Mouse (Mus musculus) neutrophil, adult 5-6 weeks (primary cell): Measurements from ENCODE around the gene 5730522E02Rik. TPM values are rescaled to one million over a fixed set of nuclear protein-coding genes. Genes with fewer than 3 reads are reported as not detected.
"Not testable (repeated sequence)": the region's sequence is repeated elsewhere in the genome, so short reads cannot be mapped to it uniquely, and the experiment has no call there.

Source experiments
- ATAC-seq: fragments of 151-379, 151-347 bp; 2 replicates; pipeline ENCODE4 v1.8.0; 2017; ENCODE audit warnings: mild to moderate bottlenecking, moderate TSS enrichment; ENCODE audit not compliant: insufficient number of reproducible peaks, poor library complexity, low FRiP score, severe bottlenecking; ENCODE audit errors: extremely low read depth
- total RNA-seq: library from RNA; stranded (forward); fragments of 200-1000 nt; gene quantifications from 2 replicates; pipeline ENCODE4 v1.2.3, GENCODE M21; 2017

Gene 5730522E02Rik
- 0.25 and 0.35 TPM in 2 replicates for total RNA-seq

DNA sequence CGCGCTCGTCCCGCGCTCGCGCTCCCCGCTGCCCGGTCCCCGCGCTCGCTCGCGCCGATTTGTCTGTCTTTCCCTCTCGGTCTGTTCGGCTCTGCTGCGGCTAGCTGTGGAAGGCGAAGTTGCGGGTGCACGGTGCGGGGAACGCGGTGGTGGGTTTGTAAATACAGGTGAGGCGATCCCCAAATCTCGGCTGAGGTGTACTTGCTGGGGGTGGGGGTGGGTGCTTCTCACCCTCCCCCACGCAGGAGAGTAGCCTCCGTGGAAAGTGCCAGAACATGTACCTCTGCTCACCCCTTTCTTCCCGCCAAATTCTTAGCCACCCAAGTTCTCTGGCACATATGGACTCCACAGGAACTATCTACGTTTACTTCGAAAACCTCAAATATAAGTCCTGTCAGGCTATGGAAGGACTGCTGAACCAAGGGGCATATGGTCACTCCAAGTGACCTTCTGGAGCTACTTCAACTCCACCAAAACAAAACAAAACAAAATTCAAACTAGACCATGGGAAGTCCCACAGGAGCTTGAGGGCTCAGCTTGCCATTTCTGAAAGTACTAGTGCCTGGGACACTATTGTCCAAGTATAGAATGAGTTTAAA, at the start of gene 5730522E02Rik:
5730522E02Rik (minus strand) TSS at position 182 of the 599 bp plus-strand sequence.
- ATAC-seq = no peak

DNA sequence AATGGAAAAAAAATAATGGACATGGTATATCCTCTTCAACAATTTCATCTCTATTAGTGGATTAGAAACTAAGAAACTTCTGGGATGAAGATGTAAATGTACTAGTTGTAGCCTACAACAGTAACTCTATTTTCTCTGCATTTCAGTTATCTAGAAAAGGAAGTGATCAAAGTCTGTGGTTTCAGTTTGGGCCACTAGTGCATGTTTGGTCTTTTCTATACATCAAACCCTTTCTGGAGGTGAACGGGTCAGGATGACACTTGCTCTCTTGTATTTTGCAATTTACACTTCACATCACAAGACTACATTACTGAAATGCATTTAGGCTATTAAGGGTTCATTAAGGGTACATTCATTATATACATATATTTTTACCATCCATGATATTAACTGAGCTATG, 26.0 kb upstream of the 5730522E02Rik start:
- ATAC-seq = no peak

DNA sequence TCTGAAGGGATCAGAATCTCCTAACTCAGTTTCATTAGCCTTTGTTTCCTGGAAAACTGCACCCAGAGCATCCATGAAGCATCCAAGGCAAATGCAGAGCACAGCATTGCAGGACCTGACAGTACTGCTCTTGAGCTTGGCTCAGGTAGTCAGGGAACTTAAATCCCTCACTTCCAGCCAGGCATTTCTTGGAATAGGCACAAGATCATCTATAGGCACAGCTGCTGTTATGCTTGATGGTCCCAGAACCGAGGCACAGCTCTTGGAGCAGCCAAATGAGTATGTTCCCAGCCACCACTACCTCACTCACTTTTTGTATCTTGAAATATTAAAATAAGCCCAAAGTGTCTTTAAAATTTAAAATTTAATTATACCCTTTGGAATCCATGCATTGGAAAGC, 19.3 kb upstream of the 5730522E02Rik start:
- ATAC-seq = no peak

DNA sequence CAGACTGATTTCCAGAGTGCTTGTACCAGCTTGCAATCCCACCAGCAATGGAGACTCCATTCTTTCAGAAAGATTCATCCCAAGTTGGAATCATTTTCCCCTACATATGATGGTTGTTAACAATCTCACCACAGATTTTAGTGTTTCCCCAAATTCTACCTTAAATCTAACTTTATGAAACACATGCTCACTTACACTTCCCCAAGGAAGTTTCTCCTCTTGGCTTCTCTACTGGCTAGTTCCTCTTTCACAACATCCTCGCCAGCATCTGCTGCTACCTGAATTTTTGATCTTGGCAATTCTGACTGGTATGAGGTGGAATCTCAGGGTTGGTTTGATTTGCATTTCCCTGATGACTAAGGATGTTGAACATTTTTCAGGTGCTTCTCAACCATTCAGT, 3.1 kb upstream of the 5730522E02Rik start:
- ATAC-seq = not testable (repeated sequence)

DNA sequence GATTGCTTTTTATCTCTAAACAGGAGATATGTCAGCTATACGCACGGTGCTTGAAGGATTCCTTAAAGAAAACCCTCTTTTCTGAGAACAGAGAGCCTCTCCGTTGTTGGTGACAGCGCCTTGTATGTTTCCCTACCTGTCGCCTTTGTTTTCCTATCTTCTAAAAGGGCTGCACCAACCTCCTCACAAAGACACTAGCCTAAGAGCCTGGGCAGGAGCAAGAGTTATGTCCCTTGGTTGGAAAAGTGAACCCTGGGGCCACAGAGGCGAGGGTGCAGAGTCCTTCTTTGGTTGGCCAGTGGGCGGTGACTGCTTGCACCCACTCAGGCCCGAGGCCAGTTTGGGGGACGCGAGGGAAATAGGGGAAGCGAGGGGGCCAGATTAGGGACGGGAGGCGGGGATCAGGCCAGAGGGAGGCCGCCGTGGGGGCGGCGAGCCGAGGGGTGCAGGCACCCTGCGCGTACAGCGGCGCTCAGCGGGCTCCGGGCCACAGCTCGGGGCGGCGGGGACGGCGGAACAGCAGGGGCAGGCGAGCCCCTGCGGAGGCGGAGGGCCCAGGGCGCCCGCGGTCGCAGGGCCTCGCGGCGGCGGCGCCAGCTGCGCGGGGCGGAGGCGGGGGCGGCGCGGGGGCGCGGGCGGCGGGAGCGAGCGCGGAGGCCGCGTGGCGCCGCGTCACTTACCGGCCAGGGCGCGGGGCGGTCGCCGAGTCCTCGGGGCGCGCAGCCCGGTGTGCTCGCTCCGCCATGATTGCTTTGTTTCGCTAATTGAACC, 567 bp downstream of the 5730522E02Rik start:
- ATAC-seq = 0 out of 2 replicates have a peak, but pooled peaks have one; percentile 36

DNA sequence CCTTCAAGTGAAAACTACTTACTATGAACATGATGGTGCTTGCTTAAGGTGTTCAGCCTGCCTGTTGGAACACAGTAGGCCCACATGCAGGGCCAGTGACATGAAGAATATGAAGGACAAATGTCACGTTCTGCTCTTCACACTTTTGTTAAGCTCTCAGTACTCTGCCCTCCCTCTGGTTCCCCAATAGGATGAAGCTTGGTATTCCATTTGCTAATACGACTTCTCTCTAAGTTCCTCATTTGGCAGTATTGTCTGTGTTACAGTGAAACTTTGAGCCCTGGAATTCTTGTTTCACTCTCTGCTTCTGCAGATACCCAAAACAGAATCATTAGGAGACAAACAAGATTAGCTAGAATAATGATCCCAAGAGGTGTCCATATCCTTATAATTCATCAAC, 7.1 kb downstream of the 5730522E02Rik start:
- no peak for ATAC-seq

DNA sequence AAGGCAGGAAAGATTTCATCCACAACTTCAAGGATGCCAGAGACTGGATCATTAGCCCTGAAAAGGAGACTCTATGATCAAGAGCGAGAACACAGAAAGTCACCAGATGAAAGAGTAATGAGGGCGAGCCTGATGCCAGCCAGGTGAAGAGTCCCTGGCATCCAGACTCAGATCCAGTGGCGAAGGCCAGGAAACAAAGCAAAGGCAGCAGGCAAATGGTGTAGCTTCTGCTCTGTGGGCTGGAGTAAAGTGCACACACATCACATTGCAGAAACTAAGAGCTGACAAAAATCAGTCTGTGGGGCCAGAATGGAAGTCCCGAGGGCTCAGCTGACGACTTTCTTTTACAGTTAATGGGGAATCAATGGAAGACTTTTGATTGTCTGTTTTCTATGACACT, 7.7 kb downstream of the 5730522E02Rik start:
- no peak for ATAC-seq

DNA sequence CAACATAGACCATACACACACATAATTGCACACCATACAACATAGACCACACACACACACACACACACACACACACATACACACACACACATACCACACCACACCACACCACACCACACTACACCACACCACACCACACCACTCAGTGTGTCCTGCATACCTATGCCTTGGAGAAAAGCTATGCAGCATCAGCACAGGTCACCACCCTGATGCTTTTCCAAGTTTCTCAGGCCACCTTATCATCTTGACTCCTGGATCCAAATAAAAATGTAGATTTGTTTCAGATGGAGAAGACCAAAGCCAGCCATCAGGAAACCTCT, 8.8 kb downstream of the 5730522E02Rik start:
- ATAC-seq = no peak

DNA sequence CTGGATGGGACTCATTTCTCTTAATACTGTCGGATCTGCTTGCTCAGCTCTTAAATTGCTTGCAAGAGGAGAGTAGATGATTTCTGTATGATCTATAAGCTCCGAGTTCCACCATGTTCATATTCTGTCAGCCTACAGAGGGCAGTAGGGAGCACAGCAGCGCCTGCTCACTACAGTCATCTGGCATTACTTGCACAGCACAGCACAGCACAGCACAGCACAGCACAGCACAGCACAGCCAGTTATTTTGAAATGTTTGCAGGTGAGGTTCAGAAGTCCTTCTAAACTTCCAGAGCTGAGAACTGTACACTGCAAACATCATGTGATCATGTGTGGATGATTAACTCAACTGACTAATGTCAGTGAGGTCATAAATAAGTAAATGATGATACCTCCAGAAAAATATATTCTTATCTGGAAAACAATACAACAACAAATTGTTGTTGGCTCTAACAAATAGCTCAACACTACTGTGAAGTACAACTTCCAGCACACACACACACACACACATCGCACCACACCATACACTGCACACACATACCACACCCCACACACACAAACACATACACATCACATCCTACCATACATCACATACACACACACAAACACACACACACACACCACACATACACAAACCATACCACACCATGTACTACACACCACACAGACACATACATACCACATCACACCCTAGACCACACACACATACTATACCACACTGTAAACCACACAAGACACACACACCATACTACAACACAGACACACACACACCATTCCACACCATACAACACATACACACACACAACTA, 9.4 kb downstream of the 5730522E02Rik start:
- ATAC-seq = peak; percentile 75; the same call in 1 of the 2 replicates

DNA sequence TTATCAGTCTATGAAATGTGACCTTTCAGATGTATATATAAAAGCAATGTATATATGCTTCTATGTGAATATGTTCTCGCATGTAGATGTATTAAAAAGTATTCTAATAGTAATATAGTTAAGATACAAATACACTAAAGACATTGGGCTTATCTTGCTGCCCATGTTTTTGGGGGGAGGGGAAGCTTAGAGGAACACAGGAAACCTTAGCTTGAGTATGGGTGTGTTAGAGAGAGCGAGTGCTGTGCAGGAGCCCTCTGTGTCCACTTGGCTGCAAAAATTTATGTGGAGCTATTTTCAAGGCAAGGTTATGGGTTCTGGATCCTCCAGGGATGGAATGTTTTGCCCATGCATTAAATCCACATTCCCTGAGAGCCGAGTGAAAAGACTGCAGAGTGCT, 15.1 kb downstream of the 5730522E02Rik start:
- ATAC-seq = no peak

DNA sequence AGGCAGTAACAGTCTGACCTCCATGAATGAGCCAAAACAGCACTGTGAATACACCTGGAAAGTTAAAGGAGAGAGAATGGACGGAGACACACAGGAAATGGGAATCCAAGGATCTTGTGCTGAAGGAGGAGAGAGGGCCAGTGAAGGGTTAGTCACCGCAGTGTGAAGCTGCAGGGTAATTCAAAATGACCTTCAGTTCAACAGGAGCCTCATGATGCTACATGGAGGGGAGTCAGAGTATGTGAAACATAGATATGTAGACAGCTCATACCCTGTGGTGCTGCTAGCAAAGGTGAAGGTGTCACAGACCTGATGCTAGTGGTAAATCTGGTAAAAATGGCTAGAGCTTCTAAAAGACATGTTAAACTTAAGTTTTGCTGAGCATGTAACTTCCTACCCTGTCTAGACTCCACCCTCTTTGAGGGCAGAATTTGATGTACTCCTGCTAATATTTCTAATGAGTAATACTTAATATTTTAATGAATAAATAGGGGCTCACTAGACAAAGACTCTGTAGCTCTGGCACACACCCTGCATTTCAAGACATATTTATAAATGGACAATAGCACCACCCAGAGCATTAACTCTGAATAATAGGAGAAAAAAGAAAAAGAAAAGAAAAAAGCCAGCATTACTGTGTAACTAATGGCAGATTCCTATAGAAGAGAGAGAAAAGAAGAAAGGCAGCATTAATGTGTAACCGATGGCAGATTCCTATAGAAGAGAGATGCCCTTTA, 23.2 kb downstream of the 5730522E02Rik start:
- ATAC-seq = no peak

DNA sequence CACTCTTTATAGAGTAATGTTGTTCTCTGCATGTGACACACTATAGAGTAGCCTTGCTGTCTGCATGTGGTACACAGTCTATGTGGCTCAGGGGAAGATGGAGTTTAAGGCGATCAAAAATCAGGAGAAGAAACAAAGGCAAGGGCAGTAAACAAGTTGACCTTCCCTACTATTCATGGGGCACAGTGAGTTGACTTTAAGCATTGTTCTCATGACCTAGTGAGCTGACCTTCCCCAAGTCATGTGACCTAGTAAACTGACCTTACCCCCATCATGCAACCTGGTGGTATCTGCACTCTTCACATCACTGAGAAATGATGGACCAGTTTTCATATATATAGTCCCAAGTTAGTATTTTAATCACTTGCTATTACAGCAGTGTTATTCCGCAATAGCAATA, 40.0 kb downstream of the 5730522E02Rik start:
- ATAC-seq = no peak

DNA sequence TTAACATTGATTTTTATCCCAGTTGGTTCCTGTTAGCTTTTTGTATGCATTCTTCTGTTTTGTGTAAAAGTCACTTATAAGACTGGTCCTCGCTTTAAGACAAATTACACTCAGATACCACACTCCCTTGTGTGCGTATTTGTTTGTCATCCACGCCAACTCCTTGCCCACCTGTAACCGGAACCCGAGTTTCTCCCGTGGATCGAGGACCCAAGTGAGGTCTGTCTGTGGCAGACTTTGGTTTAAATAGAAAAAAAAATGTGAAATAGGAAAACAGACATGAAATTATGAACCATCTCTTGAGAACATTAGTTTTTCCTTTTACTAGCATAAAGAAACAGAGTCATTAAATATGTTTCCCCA, 43.0 kb downstream of the 5730522E02Rik start:
- no peak for ATAC-seq

DNA sequence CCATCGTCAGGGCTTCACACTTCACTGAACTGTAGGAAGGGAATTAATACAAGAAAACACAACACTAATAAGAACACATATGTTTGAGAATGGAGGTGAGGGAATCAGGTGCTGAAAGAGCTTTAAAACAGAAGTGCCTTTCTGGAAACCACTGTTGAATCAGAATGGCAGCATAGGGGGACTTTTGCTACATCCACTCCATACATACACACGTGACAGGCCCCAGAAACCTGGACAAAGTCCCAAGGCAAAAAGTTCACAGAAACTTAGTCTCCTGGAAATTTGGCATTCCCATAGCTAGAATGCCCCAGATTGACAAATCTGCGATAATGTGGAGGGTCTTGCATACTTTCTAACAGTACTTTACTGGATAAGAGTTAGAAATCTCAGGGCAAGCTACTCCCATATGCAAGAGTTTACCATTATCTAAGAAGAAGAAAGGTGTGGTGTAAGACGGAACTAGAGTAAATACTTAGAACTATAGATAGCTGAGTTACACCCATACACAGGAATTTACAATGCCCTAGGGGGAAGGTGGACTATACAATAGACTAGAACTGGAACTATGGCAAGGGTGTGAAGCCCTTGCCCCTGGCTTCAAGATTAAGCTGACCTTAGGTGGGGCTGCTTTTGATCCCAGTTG, 43.5 kb downstream of the 5730522E02Rik start:
- no peak for ATAC-seq

DNA sequence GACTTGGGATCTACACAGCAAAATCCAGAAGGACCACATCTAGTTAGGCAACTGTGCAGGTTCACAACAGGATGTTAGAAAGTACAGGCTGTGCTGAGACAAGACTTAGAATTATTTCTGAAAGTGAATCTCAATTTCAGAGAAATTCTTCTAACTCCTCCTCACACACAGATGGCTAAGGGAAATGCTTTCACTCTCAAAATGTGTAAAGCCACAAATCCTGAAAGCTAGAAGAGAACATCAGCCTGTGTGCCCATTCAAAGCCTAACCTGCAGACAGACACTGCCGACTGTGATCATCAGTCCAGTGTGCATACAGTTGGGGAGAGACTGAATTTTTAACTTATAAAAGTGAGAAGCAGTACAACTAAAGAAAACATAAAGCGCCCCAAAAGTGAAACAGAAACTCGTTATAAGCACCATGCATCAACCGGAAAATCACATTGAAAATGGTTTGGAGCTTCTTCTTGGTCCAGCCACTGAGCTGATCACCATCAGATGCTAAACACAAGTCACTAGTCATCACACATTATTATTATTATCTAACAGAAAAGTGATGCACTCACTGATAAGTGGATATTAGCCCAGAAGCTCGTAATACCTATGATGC, 45.8 kb downstream of the 5730522E02Rik start:
- no peak for ATAC-seq

DNA sequence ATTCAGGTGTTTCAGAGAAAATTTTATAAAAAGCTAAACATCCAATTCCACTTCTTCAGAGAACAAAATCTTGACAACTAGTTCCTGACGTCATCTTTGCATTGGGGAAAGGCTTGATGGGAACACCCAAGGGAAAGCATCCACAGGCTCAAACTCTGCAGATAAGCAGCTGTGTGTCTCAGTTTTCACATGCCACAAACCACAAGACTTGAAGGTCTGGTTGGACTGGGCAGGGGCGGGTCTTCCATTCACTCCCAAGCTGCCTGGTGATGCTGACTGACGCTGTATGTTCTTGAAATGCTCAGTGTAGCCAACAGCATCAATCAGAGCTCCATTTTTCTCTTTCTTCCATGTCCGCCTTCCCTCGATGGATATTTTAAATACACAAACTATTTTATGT, 49.2 kb downstream of the 5730522E02Rik start:
- no peak for ATAC-seq

DNA sequence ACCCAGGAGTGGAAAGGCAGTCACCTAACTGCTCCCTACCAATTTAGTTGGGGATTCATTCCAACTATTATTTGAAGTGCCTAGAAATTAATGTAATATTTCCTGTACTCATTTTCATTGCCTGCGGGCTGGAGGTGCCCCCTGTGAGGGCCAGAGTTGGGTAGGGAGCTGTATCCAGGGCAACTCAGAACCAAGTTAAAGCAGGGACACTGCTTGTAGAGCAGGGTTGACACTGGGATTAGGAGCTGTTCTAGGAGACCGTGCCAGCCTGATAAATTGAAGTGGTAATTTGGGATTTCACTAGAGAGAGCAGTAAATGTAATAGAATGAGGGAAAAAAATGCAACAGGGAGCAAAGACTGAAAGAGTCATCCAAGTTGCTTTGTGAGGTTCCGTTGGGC, 51.5 kb downstream of the 5730522E02Rik start:
- ATAC-seq = no peak

DNA sequence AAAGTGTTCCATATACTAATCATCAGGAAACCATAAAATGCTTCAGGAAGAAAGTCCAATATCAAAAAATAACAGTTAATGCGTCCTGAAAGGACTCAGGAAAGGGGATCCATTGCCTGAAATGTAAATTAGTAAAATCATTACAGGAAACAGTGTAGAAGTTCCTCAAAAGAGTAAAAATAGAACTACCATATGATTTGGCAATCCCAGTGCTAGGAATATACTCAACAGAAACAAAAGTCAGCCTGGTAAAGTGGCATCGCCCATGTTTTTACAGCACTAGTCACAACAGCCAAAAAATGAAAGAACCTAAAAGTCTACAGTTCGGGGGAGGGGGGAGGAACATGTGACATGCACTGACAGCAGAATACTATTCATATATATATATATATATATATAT, 70.5 kb downstream of the 5730522E02Rik start:
- no peak for ATAC-seq

DNA sequence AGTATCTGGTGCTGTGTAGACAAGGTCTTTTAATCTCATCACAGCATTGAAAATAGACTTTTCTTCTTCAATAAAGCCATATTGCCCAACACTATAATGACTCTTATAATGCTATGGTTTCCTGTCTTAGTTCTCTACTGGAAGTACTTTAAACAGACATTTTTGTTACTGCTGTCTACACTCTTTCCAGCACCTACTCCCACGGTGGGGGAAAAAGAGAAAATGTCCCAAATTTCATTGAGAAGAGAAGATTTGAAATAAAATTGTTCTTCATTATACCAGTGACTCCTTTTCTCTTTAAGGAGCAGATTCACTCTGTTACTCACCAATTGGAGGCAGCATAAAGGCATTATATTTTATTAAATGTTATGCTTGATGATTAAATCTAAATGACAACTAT, 72.5 kb downstream of the 5730522E02Rik start:
- ATAC-seq = no peak
